Mouse (Mus musculus) C2C12 (cell line): ENCODE data around the gene Ralgps2.

Experiments
- CTCF ChIP-seq: IDR thresholded peaks from one replicate; pipeline ENCODE4 v1.5.1; 2011; ENCODE audit not compliant: control insufficient read depth, insufficient read depth, insufficient read length
- MAX ChIP-seq: IDR thresholded peaks from one replicate; pipeline ENCODE4 v1.6.1; 2011; ENCODE audit warnings: mild to moderate bottlenecking, control low read depth
- MYOG ChIP-seq: IDR thresholded peaks from one replicate; pipeline ENCODE4 v1.6.1; 2011; ENCODE audit not compliant: control insufficient read depth, insufficient read length; ENCODE audit errors: extremely low read depth

DNA sequence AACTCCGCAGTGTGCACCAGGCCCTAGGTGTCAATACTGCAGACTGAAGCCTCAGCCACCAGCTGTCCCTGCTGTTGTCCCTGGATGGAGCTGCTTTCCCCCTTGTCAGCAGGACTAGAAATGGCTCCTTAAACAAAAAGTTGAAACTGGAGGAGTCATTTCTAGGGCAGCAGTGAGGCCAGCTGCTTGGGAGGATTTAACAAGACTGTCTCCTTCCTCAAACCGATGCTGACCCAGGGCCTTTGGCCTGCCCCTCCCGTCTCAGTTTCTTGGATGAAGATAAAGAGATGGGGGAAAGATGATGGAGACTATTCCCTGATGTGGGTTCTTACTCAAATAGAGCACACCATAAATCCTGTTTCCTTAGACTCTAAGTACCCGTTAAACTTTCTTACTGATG is 164.2 kb downstream of the Ralgps2 start:
- TF ChIP-seq CTCF (no peak), MYOG (no peak), MAX (no peak)
